Mouse (Mus musculus): ENCODE results near the gene Cyp4a29.
"Not testable (repeated sequence)": the region's sequence is repeated elsewhere in the genome, so short reads cannot be mapped to it uniquely, and the experiment has no call there.

The Cyp4a29 gene

GRCm38 (mm10) chr4:115241784-115242183, at the start of gene Cyp4a29:
Gene Cyp4a29 (plus strand): TSS chr4:115242084.
- no peak for DNase-seq (ENCODE audit: low spot score in 2 of 2)

- not testable (repeated sequence) for DNase-seq (ENCODE audit: low spot score in 2 of 2)
Measured at GRCm38 (mm10) chr4:115232901-115233300, 9.0 kb upstream of the Cyp4a29 start.

GRCm38 (mm10) chr4:115236462-115237096, 5.3 kb upstream of the Cyp4a29 start:
- no peak for DNase-seq (ENCODE audit: low spot score in 2 of 2)

GRCm38 (mm10) chr4:115264687-115265569, 23.0 kb downstream of the Cyp4a29 start:
- not testable (repeated sequence) for DNase-seq (ENCODE audit: low spot score in 2 of 2)

- DNase-seq (ENCODE audit: low spot score in 2 of 2), result not testable (repeated sequence)
Measured at GRCm38 (mm10) chr4:115278215-115278982, 36.5 kb downstream of the Cyp4a29 start.

GRCm38 (mm10) chr4:115280342-115280741, 38.5 kb downstream of the Cyp4a29 start:
- no peak for DNase-seq (ENCODE audit: low spot score in 2 of 2)

GRCm38 (mm10) chr4:115280779-115281178, 38.9 kb downstream of the Cyp4a29 start:
- DNase-seq (ENCODE audit: low spot score in 2 of 2), result not testable (repeated sequence)

- DNase-seq (ENCODE audit: low spot score in 2 of 2), result peak in 1 of 2 experiments; percentile 1
Measured at GRCm38 (mm10) chr4:115281231-115281767, 39.4 kb downstream of the Cyp4a29 start.

GRCm38 (mm10) chr4:115298746-115299145, 56.9 kb downstream of the Cyp4a29 start, which contains the start of gene Cyp4a12a:
Gene Cyp4a12a (plus strand): TSS chr4:115299046.
- DNase-seq (ENCODE audit: low spot score in 2 of 2), result not testable (repeated sequence)
